Mouse (Mus musculus) cerebellum, adult (tissue): ENCODE results near the gene Slc36a3.
"Not testable (repeated sequence)": the region's sequence is repeated elsewhere in the genome, so short reads cannot be mapped to it uniquely, and the experiment has no call there.

Source experiments
- ATAC-seq: cut with Nextera tagmentation; 2 replicates; pipeline ENCODE4 v1.9.2; 2017; ENCODE audit warnings: mild to moderate bottlenecking, moderate library complexity, mixed read lengths; ENCODE audit not compliant: insufficient number of reproducible peaks, low FRiP score, low TSS enrichment

Gene Slc36a3

GRCm38 (mm10) chr11:55113209-55113860, 38.2 kb downstream of the Slc36a3 start:
- no peak for ATAC-seq

- ATAC-seq: no peak
Observed at GRCm38 (mm10) chr11:55110566-55111169, 40.8 kb downstream of the Slc36a3 start.

GRCm38 (mm10) chr11:55109521-55110300, 41.8 kb downstream of the Slc36a3 start:
- no peak for ATAC-seq

- no peak for ATAC-seq
Observed at GRCm38 (mm10) chr11:55106636-55107035, 44.9 kb downstream of the Slc36a3 start.

- ATAC-seq: no peak
Observed at GRCm38 (mm10) chr11:55105389-55105788, 46.1 kb downstream of the Slc36a3 start.

- ATAC-seq: no peak
Observed at GRCm38 (mm10) chr11:55103229-55103628, 48.3 kb downstream of the Slc36a3 start.

GRCm38 (mm10) chr11:55102015-55102414, 49.5 kb downstream of the Slc36a3 start:
- no peak for ATAC-seq

- no peak for ATAC-seq
Observed at GRCm38 (mm10) chr11:55099868-55100267, 51.6 kb downstream of the Slc36a3 start.

GRCm38 (mm10) chr11:55099019-55099771, 52.3 kb downstream of the Slc36a3 start:
- no peak for ATAC-seq

- ATAC-seq: peak; percentile 38; the same call in 1 of the 2 replicates
Observed at GRCm38 (mm10) chr11:55098189-55098915, 53.2 kb downstream of the Slc36a3 start.

- peak; percentile 89 for ATAC-seq
Observed at GRCm38 (mm10) chr11:55097463-55098188, 53.9 kb downstream of the Slc36a3 start, which contains the start of gene Gm2a. TSS of gene Gm2a (plus strand) at chr11:55098115.

GRCm38 (mm10) chr11:55096731-55097462, 54.6 kb downstream of the Slc36a3 start:
- no peak for ATAC-seq

GRCm38 (mm10) chr11:55096296-55096695, 55.2 kb downstream of the Slc36a3 start:
- not testable (repeated sequence) for ATAC-seq

- ATAC-seq: no peak
Observed at GRCm38 (mm10) chr11:55093096-55093495, 58.4 kb downstream of the Slc36a3 start.

GRCm38 (mm10) chr11:55089892-55090291, 61.6 kb downstream of the Slc36a3 start:
- no peak for ATAC-seq

- ATAC-seq: peak; percentile 80; the same call in 1 of the 2 replicates
Observed at GRCm38 (mm10) chr11:55087006-55087405, 64.5 kb downstream of the Slc36a3 start.

GRCm38 (mm10) chr11:55085396-55085795, 66.1 kb downstream of the Slc36a3 start:
- ATAC-seq: no peak

- no peak for ATAC-seq
Observed at GRCm38 (mm10) chr11:55084629-55085028, 66.9 kb downstream of the Slc36a3 start.
